Mouse (Mus musculus) cerebellum, adult 2 months (tissue): Measurements from ENCODE around the gene H2-M11.

Experiments used
- CTCF ChIP-seq: fragments of 200-500 bp; IDR thresholded peaks from 2 replicates; pipeline ENCODE4 v1.5.1; 2011; ENCODE audit warnings: low read depth, mild to moderate bottlenecking, control low read depth, low read length, moderate library complexity, borderline replicate concordance; ENCODE audit not compliant: insufficient read depth
- POLR2A ChIP-seq: fragments of 200-500 bp; IDR thresholded peaks from 2 replicates; pipeline ENCODE4 v1.6.1; 2011; ENCODE audit warnings: low read length, control low read depth, borderline replicate concordance; ENCODE audit not compliant: insufficient read depth

DNA sequence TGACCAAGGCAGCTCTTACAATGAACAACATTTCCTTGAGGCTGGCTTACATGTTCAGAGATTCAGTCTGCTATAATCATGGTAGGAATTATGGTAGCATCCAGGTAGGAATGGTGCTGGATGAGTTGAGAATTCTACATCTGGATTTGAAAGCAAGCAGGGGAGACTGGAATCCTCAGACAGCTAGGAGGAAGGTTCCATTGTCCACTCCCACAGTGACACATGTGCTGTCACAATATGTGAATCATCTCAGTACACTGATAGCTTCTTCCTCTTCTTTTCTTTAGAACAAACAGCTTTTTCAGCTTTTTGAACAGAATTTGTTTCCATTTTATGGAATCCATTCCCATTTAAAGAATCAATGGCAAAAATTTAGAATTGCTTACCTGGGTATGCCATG is 43.0 kb upstream of the H2-M11 start:
- no peak for TF ChIP-seq POLR2A
- TF ChIP-seq CTCF = no peak
